Mouse (Mus musculus) urinary bladder, adult 18-20 months (tissue): ENCODE results near the gene Lmod2.

Experiments used
- DNase-seq, 2 experiments: peaks; one replicate each; pipeline ENCODE4 v3.0.0; 2022; ENCODE audit warnings: low spot score in 2 of 2, mixed read lengths in 2 of 2

Lmod2 gene

DNA sequence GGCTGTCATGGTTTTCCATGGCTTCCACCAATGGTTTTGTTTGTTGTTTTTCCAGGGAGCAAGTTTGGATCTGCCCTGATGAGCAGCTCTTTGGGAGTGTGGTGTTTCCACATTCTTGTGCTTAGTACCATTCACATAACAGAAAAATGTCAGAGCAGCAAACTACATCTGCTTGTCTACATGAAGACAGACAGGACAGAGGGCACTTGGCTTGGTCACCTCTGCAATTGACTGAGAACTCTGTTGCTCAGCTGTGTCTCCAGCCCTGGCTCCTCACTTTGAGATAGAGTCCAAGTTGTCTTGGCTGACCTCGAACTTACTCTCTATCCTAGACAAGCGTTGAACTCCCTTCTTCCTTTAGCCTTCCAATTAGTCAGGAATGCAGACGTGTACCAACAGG, 4.8 kb downstream of the Lmod2 start:
- DNase-seq, result no peak

- DNase-seq, result no peak
Observed at GRCm38 (mm10) chr6:24602993-24603392, 5.4 kb downstream of the Lmod2 start.

DNA sequence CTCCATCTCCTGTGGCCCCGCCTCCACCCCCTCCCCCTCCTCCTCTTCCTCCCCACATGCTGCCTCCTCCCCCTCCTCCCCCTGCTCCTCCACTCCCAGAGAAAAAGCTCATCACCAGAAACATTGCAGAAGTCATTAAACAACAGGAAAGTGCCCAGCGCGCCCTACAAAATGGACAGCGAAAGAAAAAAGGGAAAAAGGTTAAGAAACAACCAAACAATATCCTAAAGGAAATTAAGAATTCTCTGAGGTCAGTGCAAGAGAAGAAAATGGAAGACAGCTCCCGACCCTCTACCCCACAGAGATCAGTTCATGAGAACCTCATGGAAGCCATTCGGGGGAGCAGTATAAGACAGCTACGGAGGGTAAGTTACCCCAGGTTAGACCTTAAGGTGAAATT, 6.7 kb downstream of the Lmod2 start:
- DNase-seq, result no peak

DNA sequence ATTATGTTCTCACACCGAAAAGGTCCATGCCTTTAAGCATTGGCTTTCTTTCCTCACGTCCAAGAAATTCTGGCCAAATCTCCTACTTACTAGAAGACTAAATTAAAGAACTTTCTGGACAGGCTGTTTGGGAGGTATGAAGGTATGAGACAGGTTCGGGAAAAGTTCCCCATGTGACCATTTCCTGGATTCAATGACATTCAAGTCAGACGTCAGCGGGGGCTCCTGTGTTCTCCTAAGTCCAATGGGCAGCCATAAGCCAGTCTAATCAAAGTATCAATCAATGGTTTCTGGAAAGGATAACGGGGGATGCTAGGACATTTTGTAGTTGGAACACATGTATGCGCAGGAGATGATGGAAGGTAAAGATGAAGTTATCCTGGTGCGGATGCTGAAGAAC, 8.1 kb downstream of the Lmod2 start:
- no peak for DNase-seq

GRCm38 (mm10) chr6:24606512-24606911, 8.9 kb downstream of the Lmod2 start:
- no peak for DNase-seq

- no peak for DNase-seq
Observed at GRCm38 (mm10) chr6:24607531-24607930, 10.0 kb downstream of the Lmod2 start.

DNA sequence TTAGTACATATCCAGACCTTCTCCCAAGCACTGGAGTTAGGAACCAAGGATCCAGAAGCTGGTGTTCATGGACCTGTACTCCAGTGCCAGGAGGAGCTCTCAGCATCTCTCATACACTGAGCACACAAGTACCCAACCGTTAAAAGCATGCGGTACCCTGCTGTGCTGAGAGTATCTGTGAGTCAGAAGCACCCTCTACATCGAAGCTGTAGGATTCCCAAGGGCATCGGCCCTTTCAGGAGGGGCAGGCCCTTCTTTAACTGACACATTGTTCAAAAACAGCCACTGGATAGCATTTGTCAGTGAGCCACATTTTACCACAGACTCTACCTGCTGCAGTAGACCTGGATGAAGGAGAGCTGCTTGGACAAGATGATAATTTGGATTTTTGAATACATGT, 10.6 kb downstream of the Lmod2 start:
- DNase-seq, result no peak

GRCm38 (mm10) chr6:24608682-24609081, 11.1 kb downstream of the Lmod2 start:
- no peak for DNase-seq

DNA sequence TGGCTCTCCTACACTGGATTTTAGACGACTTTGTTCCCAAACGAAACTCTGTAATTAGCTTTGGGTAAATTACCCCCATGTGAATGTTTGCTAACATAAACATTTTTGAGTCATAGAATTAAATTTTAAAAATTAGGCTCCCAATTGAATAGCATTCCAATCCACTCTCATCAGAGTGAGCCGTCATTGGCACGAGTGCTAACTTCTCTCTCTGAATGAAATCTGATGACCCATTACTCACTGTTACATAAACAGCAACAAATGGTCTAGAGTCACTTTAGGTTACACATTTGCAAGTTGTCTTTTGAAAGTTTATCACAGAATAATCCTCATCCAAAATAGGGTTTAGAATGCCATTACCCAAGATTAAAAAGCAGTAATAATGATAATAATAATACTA, 12.0 kb downstream of the Lmod2 start:
- no peak for DNase-seq

- DNase-seq, result no peak
Observed at GRCm38 (mm10) chr6:24610358-24610757, 12.8 kb downstream of the Lmod2 start.

- no peak for DNase-seq
Observed at GRCm38 (mm10) chr6:24612074-24612755, 14.7 kb downstream of the Lmod2 start.

- DNase-seq, result no peak
Observed at GRCm38 (mm10) chr6:24613346-24613745, 15.8 kb downstream of the Lmod2 start.

- no peak for DNase-seq
Observed at GRCm38 (mm10) chr6:24613918-24614317, 16.4 kb downstream of the Lmod2 start.

DNA sequence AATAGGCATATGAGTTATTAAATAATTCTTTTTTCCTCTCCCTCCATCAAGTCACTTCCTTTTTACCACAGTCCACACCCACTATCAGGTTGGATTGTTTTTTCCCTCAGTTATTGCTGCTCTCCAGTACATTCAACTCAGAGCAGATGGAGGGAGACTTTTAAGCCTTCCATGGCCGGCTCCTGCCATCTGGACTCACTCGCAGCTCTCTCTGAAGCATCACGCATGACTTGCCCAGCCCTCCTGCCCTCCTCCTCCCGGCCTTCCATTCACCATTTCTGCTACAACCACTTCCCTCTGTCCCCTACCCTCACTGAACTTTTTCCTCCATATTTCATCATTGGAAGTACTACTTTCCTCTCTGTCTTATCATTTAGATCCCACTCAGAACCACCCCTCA, 19.2 kb downstream of the Lmod2 start:
- no peak for DNase-seq

- DNase-seq, result no peak
Observed at GRCm38 (mm10) chr6:24619285-24620045, 21.9 kb downstream of the Lmod2 start.

- no peak for DNase-seq
Observed at GRCm38 (mm10) chr6:24620936-24621335, 23.4 kb downstream of the Lmod2 start.

DNA sequence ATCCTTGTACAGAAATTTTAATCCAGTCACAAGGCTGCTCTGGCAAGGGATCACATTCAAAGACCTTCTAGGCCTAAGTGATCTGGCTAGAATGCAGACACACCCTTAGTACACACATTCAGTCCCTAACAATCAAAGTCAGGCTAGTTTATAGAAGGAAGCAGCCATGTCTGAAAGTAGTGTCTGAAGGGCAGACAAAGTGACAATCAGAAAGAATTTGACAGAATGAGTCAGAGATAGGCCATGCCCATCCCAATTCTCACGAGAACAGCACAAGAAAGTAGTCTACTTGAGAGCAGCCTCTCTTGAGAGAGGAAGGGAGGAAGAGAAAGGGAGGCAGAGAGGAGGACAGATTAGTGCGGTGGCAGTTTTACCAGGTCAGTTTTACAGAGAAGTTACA, 24.5 kb downstream of the Lmod2 start:
- DNase-seq, result no peak

GRCm38 (mm10) chr6:24627586-24628030, 30.0 kb downstream of the Lmod2 start:
- no peak for DNase-seq

GRCm38 (mm10) chr6:24628499-24628898, 30.9 kb downstream of the Lmod2 start:
- DNase-seq, result no peak

DNA sequence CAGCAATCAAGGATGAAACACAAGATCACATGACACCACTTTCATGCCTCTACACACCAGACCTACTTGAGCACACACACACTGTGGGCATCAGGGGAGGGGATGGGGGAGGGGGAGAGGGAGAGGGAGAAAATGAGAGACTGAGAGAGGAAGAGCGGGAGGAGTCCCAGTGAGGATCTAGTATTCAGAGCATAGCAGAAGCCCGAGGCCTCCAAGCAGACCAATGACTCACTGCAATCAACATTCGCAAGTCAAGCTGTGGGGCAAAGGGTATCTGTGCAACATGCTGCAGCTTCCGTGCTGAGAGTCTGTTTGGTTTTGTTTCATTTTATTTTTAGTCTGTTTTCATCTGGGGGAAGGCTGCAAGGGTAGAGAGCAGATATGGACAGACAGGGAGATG, 34.5 kb downstream of the Lmod2 start:
- DNase-seq, result peak in 1 of 2 experiments; percentile 30

GRCm38 (mm10) chr6:24634065-24634464, 36.5 kb downstream of the Lmod2 start:
- DNase-seq, result no peak

DNA sequence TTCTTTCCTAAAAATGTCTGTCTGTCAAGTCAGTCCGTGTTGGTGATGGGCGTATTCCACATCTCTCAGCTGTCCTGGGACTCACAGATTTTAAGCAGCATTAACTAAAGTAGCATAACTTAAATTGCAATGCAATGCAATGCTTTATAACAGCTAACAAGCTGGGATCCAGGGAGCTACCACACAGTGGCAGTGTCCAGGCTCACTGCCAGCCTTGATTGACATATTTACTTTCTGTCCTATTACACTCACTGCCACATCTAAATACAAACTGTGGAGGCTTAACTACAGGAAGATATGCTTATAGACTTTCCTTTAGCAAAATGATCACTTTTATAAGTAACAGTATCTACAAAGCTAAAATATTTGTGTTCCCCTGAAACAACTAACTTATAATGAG, 38.3 kb downstream of the Lmod2 start:
- no peak for DNase-seq

DNA sequence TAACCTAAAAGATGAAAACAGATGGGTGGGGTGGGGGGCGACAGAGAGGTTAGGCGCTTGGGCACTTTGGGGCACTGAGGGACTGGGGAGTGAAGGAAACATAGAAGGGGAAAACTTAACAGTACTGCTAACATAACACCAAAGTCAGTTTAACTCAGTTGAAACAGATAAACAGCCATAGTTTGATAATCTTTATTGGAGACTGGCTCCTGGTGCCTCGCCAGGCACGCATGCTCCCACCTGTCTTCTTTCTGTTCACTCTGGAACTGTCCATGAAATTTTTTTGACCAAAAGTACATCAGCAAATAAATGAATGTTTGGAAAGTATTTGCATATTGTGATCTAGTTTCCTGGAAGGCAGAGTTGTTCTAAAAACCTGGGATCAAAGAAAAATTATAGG, 43.7 kb downstream of the Lmod2 start:
- DNase-seq, result no peak
